Mouse (Mus musculus) T-helper 1 cell (primary cell): Measurements from ENCODE around the gene Igsf10.

Source experiments
- in situ Hi-C: fragments of 300-600 bp; cut with MboI, MseI; formaldehyde crosslinking; loops from one replicate; pipeline ENCODE4 v1.15.1; 2025; ENCODE audit warnings: high pct_unique_total_duplicates

Gene Igsf10

DNA sequence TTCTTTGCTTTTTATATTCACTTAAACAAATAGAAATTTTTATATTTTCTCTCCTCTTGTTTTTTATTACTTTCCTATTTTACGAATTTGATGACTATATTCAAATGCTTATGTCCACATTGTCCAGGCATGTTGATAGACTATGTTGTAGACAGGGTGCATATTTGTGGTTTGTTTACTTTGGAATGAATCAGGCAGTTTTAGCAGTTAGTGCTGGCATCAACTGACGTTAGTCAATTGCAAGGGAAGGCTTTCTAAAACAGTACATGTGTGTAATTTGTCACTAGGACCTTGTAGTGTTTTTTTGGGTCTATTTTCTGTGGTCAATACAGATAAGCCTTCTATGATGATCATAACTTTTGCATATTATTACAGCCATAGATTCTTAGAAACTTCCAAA is 53.6 kb downstream of the Igsf10 start:
- in situ Hi-C loops: no loop called here

DNA sequence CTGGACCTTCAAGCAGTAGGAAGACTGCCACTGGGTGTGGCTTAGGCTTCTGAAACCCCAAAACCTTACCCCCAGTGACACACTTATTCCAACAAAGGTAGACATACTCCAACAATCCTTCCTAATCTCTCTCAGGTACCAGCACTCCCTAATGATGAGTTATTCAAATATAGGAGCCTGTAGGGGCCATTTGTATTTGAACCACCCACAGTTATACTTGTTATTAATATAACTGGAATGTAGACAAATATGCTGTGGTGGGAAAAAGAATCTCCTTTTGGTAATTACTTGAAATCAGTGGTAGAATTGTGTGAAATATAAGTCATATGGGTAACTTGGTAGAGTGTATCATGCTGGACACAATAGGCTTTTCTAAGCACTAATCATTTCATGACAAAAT is 65.6 kb downstream of the Igsf10 start:
- in situ Hi-C loops: no loop called here

DNA sequence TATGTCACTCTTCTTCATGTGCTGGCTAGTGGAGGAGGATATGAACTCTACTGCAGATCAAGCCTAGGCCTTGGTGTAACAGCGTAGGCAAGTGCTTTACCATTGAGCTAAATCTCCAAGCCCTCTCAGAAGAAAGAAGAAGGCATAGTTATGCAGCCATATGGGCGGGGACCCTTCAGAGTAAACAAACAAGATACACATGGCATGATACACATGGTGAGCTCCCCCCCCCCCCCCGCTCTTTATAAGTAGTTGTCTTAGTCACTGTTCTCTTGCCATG is 66.0 kb downstream of the Igsf10 start:
- in situ Hi-C loops: no loop called here

DNA sequence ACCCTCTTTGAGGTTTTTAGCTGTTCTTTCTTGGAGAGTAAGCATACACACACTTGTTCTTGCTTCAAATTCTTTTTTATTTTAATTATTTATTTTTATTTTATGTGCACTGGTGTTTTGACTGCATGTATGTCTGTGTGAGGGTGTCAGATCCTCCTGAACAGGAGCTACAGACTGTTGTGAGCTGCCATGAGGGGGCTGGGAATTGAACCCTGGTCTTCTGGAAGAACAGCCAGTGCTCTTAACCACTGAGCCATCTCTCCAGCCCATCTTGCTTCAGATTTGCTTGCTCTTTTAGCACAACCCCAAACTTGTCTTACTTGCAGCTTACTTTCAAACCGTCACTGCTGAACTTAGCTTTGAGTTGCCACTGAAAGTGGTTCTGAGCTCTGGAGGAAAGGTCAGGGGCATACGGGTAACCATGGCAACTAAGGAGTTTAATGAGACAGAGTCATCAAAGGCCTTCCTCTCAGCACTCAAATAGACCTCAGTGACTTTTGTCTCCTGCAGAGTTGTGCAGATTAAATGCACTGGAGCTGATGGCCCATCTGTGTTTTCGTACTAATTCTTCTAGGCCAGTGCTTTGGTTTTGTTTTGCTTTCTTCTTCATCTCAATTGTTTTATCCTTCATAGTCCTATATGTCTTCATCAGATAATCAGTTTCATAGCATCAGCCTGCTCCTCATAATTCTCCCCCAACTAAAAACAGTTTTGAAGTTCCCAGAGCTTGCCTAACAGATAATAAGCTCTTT is 66.5 kb downstream of the Igsf10 start:
- in situ Hi-C loops: no loop called here

DNA sequence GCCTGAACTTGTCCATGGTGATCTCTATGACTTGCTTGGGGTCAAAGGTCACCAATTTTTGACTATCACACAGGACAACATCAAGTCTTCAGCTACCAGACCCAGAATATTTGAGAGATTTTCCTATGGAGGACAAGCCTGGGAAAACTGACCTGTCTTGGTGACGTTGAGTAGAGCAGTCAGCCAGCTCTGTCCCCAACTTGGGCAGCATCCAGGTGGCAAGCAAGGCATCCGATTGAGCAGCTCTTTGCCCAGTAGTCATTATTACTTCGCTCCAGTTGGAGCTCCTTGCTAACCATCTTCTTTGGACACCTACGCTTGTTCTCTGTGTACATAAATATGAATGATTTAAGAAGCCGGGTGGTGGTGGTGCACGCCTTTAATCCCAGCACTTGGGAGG is 73.4 kb downstream of the Igsf10 start:
- in situ Hi-C loops: no loop called here
